Mouse (Mus musculus) G1E (cell line): Measurements from ENCODE around the gene Elf3.

Experiments
- CTCF ChIP-seq: IDR thresholded peaks from 2 replicates; pipeline ENCODE4 v1.5.1; 2012; ENCODE audit warnings: low read depth, low read length, inconsistent platforms, mixed read lengths
- GATA1 ChIP-seq: IDR thresholded peaks from 2 replicates; pipeline ENCODE4 v1.6.1; 2012; ENCODE audit warnings: borderline replicate concordance, low read length, inconsistent platforms, mixed read lengths
- GATA2 ChIP-seq: IDR thresholded peaks from 2 replicates; pipeline ENCODE4 v1.6.1; 2012; ENCODE audit warnings: low read depth, low read length, inconsistent platforms, borderline replicate concordance
- POLR2AphosphoS5 ChIP-seq: IDR thresholded peaks from 2 replicates; pipeline ENCODE4 v1.6.1; 2012; ENCODE audit warnings: low read depth, low read length, inconsistent platforms; ENCODE audit not compliant: insufficient replicate concordance
- TAL1 ChIP-seq: conservative IDR thresholded peaks from 2 replicates; pipeline ENCODE4 v1.6.1; 2012; ENCODE audit warnings: low read depth, low read length, inconsistent platforms, mixed read lengths

GRCm38 (mm10) chr1:135280646-135281045, 22.3 kb upstream of the Elf3 start:
- TF ChIP-seq GATA1 (no peak), CTCF (no peak), GATA2 (no peak), TAL1 (no peak), POLR2AphosphoS5 (no peak)
